Mouse (Mus musculus) forelimb bud, embryonic 11.5 days (tissue): ENCODE results near the gene Lrrc4.

Experiments
- DNase-seq: peaks from one replicate; pipeline ENCODE4 v3.0.0-alpha.2; 2012; ENCODE audit warnings: low read depth, low spot score

Lrrc4 gene

DNA sequence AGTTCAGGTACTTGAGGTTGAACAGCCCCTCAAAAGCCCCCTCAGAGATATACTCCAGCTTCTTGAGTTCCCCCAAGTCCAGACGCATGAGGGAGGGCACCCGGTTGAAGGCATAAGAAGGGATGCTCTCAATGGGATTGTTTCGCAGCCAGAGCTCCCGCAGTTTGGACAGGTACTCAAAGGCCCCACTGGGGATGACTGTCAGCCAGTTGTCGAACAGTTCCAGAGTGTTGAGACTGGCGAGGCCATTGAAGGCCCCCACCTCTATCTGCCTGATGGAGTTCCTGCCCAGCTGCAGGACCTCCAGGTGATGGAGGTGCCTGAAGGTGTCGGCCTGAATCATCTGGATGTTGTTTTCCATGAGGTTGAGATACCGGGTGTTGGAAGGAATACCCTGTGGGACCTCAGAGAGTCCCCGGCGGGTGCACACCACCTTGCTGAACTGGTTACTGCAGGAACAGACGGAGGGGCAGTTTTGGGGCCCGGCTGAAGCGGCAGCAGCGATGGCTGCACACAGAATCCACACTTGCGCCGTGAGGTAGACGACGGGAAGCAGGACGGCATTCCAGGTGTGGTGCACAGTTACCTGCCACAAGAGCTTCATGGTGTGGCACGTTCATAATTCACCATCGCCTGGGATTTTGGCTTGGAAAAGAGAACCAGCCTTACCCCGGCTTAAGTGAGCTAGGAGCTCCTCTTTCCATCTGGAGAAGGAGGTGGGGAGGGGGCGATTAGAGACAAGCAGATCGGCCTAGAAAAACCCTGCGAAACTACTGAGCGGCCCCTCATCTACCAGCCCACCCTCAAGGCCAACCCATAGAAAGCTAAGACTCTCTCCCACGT is at the start of gene Lrrc4:
Gene Lrrc4 (minus strand): TSS at position 737 of the 843 bp plus-strand sequence.
- DNase-seq: no peak

DNA sequence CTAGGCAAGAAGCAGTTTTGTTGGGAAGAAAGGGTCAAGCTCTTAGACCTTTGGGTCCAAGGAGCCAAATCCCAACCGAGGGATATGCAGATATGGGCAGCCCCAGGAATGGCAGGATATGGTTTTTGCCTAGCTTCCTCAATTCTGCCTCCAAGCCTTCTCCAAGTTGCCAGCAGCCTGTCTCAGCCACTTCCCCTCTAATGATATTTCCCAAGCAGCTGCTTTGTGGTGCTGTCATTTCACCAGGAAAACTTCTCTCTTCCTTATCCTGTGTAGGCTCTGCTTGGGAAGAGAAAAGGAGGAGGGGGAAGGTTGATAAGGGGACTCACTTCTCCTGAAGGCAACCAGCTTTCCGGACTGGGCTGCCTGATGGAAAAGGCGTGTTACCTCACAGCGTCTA is 49.4 kb upstream of the Lrrc4 start:
- DNase-seq: no peak

DNA sequence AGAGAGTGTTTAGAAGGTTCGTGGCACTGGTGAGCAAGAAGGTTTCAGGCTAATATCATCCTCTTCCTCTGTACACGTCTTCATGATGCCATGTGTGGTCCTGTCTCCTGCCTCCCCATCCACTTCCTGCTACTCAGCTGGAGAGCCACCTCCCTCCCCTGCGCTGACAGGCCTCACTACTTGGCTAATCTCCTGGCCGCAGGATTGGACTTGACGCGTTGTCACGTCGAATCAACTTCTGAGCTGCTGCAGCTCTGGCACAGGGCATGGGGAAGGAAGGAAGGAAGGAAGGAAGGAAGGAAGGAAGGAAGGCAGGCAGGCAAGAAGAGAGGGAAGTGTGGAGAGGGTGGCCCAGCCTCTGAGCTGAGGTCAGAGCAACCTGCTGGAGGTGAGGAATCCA is 47.8 kb upstream of the Lrrc4 start:
- no peak for DNase-seq

DNA sequence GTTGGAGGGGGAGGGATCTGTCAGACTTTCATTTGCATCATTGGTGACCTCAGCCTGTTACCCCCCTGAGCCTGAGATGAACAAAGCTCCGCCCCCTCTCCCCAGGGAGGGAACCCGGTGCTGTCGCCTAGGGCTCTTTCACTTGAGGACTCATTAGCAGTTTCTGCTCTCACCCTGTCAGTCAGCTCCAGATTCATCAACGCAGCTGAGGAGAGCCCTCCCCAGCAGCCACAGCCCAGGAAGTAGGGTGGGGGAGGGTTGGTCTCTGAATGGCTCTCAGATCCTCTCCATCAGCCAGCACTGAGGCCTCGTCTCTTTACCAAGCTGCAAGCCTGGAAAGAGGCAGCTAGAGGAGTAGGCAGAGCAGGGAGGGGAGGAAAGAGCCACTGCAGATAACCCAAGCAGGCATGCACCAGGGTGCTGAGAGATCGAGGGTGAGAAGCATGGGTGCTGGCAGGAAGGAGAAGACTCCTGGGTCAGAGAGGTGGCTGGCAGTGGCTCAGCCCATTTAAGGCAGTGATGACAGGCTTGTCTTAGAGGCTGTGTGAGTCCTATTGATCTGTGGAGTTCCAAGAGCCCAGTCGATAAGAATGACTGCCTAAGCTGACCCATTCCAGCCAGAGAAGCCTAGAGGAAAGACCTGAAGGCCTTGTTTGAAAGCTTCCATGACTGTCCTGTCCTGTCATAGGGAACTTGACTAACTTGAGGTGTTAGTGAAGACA is 46.6 kb upstream of the Lrrc4 start:
- DNase-seq: no peak

DNA sequence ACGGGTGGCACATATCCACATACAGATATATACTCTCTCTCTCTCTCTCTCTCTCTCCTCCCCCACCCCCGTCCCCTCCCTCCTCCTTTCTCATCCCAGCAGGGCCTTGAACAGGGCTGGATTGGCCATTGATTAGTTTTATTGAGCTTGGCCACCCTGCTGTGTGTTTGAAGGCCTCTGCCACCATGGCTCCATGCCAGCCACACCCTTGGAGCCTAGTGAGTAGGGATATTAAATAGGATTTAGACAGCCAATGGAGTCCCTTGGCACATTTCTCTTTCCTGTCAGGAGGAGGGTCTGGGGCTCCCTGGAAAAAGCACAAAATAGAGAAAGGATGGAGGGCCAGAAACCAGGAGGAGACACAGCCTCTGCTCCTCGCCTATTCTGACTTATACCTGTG is 44.9 kb upstream of the Lrrc4 start:
- DNase-seq: no peak

DNA sequence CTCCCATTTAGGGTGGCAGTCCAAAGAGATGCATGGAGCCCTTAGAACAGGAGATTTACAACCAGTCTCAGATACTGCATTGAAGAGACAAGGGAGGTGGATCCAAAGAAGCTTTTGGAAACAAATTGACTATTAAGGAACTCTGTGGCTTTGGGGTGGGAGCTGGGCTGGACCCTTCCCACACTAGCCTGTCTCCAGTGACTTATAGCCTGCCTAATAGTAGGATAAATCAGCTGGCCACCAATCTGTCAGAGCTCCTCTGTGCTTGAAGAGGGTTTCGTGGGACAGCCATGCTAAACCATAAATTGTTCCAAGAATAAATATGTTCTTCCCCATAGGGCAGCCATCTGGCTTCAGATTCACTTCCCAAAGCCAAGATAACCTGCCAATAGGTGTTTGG is 43.8 kb upstream of the Lrrc4 start:
- DNase-seq: no peak

DNA sequence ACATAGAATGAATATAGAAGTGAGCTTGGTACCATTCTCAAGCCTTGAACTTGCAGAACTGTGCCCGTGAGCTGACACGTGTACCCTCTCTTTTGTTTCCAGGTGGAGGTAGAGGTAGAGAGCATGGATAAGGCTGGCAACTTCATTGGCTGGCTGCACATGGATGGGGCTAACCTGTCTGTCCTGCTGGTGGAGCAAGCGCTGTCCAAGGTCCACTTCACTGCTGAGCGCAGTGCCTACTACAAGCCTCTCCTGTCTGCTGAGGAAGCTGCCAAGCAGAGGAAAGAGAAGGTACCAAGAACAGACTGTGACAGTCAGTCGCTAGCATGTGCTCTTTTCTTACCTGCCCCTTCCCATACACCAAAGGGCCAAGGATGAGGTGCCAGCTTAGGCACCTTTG is 43.2 kb upstream of the Lrrc4 start:
- no peak for DNase-seq

DNA sequence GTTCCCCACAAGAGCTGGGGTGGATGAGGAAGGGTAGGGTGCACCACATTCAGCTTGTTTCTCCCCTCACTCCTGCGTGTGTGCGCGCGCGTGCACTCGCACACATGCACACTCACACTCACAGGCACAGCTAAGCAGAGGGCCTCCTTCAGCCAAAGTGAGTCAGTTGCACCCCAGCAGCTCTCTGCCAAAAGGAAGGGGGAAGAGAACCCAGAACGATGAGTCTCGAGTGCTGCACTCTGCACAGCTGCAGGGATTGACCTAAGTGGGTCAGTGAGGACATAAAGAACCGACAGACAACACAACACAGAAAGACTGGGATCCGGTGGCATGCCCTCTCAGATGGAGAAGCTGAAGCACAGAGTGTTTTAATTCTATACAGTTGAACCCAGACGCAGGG is 42.5 kb upstream of the Lrrc4 start:
- DNase-seq: no peak

DNA sequence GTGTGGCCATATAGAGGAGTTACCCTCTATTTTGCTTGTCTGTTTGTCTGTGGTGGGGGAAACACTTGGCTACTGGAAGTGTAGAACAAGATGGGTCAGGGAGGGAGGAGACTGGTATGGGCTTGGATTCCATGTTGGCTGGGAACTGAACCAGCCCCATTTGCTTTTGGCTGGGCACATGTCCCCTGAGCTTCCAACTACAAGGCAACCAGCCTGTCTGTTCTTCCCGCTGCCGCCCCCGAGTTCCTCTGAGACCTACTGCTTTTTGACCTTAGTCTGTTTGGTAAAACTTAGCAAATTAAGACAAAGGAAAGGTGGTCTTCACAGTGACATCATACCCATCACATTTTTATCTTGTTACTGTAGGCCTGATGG is 40.9 kb upstream of the Lrrc4 start:
- no peak for DNase-seq

DNA sequence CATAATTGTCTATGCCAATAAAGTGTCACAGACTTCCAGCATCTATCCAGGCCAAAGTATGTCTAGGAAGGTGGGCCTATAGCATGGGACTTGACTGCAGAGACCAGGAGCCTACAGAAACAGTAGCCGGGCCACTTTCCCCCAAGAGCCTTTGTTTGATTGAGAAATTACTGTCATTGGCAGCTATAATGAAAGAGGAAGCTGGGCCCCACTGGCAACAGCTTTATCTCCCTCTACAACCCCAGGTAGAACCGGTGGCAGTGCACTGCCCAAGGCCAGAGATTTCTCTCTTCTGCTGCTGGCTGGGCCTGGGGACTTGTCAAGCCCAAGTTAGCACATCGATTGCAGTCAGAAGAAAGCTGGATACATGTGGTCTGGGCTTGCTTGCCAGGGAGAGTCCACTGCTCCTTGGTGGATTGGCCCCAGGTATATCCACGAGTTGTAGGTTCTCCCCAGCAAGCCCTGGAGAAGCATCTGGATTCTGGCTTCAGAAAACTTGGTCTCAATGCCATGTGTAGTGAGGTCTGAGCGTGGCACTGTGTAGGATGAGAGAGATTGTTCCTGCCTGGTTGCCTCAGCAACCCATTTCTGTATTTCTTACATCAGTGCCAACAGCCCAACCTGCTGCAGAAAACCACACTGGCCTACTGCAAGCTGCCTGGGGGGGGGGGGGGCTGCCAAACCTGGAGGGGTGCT is 40.3 kb upstream of the Lrrc4 start:
- no peak for DNase-seq

DNA sequence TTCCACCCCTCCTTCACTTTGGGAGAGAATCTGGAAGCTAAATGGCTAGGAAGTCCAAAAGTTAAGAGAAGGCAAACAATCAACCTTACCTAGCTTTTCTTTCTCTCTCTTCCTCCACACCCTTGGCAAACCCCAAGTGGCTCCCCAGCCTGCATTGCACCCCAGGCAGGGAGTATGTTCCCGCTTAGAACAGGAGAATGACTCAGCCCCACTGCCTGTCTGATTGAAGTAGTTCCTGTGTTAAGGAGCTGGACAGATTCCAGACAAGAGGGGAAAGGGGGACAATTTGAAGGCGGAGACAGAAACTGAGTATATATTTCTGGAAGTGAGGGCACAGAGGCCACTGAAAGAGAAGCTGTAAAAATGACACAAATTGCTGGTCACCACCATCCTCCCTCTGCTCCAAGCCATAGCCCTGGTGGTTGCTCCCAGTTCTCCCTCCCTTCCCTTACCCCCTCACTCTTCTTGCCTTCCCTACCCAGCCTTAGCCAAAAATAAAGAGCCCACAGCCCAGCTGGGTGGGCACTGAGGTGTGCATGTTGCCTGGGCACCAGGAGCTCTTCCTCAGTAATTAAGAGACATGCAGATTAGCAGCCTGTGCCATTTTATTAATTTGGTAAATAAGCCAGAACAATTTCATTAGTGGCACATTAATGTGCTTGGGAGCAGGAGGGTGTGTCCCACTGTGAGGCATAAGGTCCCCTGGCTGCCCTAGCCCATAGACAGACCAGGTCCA is 36.1 kb upstream of the Lrrc4 start:
- no peak for DNase-seq

DNA sequence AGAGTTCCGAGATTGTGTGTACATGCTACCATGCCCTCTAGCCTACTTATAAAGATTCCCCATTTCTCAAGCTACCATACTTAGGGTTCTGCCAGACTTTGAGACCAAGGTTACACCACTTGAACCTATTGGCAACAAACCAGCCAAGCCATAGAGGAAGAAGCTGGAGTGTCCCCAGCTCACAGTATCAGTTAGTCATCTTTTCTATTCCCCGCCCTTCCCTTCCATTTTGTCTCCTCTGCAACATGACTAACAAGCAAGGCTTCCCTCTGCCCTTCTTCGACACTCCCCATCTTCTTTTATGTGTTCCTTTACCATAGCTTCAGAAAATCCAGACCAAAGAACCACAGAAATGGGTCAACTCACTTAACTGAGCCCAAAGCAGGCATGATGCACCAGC is 34.7 kb upstream of the Lrrc4 start:
- DNase-seq: no peak

DNA sequence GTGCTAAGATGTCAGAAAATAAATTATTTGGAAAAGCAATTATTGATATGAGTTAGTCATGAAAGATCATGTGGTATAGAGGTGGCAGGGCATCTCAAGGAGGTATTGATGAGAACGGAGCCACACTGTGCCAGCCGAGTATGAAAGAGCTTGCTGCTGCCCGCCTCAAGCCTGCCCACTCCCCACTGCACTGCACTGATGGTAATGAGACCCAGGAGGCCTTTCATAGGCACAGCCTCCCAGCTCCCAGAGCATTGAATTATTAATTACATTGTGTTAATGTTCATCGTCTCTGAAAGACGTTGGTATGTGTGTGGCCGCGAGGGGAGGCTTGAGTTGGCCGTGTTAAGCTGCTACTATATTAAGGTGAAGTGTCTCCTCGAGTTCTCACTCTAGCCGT is 33.6 kb upstream of the Lrrc4 start:
- DNase-seq: no peak

DNA sequence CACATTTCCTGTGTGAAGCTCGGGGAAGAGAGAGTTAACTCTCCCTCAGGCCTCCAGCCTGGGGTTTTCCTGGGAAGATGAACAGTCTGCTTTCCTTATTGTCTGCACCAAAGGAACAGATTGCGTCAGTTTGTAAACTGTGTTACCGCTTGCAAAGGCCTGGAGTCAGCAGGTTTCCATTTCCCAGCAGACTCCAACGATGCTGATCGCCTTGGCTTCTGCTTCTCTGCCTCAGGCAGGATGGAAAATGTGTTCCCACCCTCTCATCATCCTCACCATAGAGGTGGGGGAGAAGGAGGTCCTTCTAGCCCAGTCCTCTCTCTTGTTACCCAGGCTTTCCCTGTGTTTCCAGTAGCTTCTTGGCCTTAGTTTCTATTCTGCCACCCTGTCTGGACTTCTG is 33.1 kb upstream of the Lrrc4 start:
- DNase-seq: no peak

DNA sequence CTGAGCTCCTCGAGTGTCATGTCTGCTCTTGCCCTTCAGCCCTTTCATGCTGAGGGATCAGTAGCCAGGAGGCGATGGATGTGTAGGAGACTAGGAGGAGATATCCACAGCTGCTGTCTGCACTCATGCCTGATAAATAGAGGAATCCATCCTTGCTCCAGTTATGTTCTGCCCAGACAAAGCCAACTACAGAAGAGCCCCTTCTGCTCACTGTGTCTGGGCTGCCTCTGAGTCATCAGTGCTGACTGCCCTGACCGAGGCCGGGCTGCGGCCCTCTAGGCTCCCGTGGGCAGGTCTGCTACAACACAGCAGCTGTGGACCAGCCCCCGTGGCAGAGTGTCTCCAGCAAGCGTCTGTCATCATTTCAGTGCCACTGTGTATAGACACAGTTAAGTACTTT is 30.8 kb upstream of the Lrrc4 start:
- DNase-seq: no peak

DNA sequence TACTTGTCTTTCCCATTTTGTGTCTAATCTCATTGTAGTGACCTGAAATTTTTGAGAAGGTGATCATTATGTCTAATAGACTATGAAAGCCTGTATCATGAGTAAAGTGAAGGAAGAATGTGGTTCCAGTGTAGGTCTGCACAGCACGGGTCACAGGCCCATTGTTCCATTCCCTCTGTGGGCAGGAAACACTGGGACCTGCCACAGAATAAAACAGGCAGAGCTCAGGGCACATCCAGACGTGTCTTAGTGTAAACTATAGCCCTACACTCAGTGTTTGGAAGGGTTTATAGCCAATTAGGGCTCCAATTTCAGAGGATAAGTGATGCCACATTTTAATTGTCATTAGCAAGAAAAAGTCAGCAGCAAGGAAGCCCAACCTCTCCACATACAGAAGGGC is 29.4 kb upstream of the Lrrc4 start:
- peak; percentile 35 for DNase-seq

DNA sequence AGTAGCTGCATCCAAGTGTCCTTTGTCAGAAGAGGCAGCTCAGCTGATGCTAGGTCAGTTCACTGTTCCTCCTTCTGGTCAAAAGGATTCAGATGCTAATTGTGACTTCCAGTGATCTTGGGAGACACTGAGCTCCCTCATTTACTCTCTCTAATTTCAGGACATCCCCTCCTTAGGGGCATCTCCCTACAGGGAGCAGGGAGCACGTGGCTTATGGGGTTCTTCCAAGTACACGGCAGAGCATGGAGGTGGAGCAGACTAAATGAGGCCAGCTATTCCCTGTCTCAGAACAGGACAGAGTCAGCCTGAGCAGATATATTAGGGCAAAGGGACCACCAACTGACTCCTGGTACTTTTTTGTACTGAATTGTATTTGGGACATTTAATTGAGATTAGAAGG is 28.9 kb upstream of the Lrrc4 start:
- no peak for DNase-seq

DNA sequence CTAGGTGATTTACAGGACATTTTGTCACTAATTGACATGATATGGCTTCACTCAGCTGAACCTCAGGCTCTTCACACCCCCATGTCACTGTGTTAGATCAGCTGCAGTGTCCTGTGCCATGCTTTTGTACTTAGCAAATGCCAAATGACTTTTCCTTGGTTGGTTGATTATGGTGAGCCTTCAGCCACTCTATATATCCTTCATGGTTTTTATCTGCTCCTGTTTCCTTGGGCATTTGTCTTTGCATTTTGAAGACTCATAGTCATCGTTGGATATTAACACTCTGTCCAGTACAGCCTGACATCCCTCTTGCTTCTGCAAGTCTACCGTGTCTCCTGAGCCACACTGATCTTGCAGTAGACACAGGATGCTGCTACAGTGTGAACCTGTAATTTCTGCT is 27.5 kb upstream of the Lrrc4 start:
- no peak for DNase-seq

DNA sequence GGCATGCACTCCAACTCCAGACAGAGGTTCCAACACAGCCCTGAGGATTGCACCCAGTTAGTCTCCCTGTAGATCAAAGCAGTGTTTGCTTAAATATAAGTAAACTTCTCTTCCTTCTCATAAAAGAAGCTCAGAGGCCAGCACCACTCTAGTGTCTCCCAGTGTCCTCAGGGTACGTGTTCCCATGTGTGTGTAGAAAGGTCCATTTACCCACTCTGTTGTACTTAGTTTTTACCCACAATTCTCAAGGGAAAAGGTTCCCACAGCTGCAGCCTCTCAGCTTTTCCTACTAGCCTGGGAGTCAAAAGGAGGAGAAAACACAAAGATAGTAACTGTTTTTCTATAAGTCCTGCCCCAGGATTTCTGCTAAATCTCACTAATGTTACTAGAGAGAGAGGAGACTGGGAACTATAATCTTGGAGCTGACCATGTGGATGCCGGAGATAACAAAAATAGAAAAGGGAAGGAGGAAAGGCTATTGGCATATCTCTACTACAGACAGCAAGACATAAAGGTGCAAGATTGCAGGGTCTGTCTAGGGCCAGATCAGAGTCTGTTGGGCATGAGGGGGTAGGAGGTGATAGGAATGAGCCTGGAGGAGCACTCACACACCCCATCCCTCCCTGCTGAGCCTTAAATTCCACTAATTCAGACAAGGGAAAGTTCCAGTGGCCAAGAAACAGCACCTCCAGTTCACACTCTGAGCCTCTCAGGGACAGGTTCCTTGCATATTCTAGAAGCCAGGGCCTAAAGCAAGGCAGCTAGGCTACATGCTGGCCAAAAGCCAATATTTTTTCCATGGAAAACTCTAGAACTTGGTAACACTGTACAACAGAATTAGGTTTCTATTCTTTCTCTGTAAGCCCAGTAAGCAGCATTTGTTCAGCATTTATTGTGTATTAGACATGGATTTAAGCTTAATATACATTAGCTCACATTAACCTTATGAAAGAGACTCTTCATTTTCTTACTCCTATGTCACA is 25.9 kb upstream of the Lrrc4 start:
- DNase-seq: no peak

DNA sequence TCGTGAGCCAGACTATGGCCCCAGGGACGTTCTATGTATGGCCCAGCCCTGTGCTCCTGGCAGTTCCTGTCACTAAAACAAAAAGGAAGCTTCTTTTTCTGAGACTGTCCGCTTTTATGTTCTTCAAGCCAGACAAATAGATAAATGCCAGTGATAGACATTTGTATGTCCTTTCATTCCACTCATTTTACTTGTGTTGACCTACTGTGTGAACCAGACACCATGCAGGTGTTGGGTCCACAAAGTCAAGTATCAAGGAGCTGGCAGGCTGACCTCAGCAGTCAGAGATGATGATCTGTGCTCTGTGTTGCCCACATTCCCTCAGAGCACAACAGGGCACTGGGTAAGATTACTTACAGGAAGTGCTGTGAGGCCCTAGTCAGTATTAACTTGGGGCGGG is 25.2 kb upstream of the Lrrc4 start:
- DNase-seq: no peak

DNA sequence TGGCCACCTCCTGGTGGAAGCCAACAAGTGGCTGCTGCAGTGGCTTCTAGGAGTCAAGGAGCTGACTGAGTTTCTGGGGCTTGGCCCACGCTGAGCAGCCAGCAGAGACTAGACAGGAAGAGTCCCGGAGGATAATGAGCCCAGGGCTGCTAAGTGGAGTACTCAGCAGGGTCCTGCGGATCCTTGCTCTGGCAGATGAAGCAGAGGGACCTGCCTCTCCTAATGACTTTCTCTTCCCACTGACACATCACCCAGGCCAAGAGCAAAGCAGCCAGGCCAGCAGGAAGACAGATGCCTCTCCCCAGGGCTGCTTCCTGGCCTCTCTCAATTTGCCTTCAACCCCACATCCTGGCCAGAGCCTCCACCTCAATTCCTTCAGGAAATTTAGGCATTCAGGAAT is 23.9 kb upstream of the Lrrc4 start:
- DNase-seq: no peak
